Mouse (Mus musculus) thymus, postnatal 0 days (tissue): ENCODE results near the gene Lrrc75b. TPM values are rescaled to one million over a fixed set of nuclear protein-coding genes. Genes with fewer than 3 reads are reported as not detected.
"Not testable (repeated sequence)": the region's sequence is repeated elsewhere in the genome, so short reads cannot be mapped to it uniquely, and the experiment has no call there.

Experiments used
- DNase-seq: peaks from one replicate; pipeline ENCODE4 v3.0.0-alpha.2; 2015; ENCODE audit warnings: low spot score
- polyA plus RNA-seq: library from polyadenylated mRNA; unstranded; fragments of >200 nt; fragmentation: Nextera tagmentation; extraction: Ambion mirVana; gene quantifications from 2 replicates; pipeline ENCODE4 v1.2.1, GENCODE M21; 2015

Lrrc75b gene
- polyA plus RNA-seq, 1 experiment from 2014 or later: 0.86 TPM

DNA sequence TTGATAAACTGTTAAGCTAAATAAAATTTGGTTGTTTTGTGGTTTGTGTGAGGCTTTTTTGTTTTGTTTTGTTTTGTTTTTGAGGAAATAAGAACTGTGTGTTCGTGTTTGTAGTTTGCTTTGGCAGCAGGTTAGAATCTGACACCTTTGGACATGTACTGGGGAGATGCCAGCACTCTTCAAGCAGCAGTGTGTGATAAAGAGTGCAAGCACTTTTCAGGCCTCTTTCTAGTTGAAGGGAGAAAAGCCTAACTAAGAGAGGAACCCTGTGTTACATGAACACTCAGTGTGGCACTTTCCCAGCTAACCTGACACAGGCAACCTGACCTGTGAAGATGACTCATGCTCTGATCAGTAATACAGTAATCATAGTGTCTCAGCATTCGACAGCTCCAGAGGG, 24.7 kb downstream of the Lrrc75b start:
- no peak for DNase-seq

DNA sequence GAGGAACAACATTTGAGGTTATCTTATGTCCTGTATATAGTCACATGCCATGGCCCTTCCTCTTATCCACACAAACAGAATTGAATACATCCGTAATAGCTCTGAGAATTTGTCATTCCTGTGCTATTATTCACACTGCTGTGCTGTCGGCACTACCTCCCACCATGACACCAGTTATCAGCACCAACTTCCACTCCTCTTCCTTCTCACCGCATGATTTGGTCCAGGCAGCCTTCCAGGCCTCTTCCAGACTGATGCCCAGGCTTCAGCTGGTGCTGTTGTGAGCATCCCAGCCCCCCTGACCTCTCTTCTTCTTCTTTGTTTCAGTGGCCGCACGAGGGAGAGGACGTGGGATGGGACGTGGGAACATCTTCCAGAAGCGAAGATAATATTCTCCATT, 25.2 kb downstream of the Lrrc75b start:
- DNase-seq: no peak

DNA sequence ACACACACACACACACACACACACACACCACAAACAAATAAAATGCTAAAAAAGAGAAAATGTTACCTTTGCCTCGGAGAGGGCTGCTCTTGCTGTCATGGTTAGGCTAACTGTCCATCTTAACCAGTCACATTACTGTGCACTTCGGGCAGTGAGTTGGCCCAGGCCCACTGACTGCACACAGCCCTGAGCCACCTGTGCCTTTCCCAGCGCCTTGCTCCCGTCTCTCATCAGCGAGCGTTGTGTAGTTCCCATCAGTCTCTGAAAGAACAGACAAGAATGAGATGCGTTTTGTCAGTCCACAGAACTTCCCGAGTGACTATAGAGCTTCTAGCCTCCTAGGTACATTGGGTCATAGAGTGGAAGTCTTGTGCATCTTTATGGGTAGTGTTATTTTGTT, 25.9 kb downstream of the Lrrc75b start:
- DNase-seq: no peak

DNA sequence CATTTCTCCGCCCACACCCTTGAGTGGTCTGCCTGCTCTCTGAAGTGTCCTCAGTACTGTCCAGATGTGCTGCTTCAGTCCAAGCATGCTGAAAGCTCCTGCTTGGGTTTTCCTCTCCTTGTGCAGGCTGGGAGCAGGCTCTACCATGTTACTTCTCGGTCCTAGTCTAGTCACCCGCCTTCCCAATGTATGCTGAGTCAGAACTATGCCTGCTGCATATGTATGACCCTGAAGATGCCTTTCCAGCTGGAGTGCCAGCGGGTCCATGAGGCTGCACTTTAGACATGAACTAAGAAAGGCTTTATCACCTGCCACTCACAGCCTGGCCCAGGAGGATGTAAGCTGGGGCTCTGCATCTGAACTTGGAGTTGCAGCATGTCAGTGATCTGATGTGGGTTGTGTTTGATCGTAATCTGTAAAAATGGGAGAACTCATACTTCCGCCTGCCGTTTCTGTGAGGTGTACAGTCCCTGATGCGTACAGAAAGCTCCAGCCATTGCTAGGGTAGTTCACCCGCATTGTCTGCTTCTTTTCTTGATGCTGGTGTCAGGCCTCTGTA, 28.5 kb downstream of the Lrrc75b start:
- peak; percentile 84 for DNase-seq

DNA sequence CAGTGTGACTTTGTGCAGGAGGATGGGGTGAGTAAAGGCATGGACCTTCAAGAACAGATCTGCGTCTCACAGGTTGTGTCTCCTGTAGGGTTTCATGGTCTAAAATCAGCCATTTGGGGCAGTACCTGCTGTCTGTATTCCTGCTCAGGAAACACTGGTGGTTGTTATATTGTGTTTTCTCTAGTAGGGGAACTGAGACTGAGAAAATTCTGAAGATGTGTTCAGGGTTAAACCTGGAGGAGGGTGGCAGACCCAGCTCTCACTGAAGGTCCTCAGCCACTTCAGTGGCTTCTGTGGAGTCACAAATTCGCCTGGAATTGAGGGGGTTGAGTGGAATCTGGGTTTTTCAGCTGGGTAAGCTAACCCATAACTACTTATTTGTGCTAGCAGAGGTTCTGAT, 29.8 kb downstream of the Lrrc75b start:
- DNase-seq: no peak

DNA sequence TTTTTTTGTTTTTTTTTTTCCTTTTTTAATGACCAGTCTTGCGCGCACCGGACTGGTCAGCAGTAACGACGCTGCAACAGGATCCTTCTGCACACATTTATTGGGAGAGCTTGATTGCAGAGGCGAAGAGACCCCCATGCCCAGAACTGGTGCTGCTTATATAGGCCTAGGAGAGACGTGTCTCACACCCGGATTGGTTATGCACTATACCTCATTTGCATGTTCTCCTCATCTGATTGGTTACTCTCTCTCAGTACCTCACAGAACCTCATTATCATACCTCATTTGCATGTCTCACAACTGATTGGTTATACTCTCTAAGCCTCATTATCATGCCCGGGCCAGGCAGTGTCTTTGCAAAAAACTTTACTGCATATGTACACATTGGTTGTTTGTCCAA, 34.7 kb downstream of the Lrrc75b start:
- not testable (repeated sequence) for DNase-seq

DNA sequence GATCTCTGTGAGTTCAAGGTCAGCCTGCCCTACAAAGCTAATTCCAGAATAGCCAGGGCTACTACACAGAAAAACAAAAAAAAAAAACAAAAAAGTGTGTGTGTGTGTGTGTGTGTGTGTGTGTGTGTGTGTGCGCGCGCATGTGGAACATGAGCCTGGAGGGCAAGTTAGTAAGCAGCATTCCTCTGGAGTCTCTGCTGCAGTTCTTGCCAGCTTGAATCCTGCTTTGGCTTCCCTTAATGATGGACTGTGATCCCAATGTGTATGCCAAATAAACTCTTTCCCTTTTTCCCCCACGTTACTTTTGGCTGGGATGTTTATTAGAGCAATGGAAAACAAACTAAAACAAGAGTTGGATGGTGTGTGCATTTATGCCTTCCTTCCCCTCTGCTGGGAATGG, 38.5 kb downstream of the Lrrc75b start:
- no peak for DNase-seq

DNA sequence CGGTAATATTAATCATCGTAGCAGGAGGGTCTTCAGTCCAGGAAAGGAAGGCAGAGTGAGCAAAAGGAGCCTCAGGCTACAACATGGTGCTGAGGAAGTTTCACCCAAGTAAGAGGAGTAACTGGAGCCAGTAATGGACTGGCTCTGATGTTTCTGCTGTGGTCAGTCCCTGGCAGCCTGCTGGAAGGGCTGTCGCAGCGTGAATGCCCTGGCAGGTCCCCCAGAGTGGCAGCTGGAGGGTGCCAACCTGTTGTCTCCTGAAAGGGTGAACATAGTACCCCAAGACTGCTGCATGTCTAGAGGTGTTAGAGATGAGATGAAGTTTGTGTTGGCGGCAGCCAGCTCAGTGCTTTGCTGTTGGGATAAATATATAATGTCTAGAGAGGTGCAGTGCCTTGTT, 39.5 kb downstream of the Lrrc75b start:
- no peak for DNase-seq

DNA sequence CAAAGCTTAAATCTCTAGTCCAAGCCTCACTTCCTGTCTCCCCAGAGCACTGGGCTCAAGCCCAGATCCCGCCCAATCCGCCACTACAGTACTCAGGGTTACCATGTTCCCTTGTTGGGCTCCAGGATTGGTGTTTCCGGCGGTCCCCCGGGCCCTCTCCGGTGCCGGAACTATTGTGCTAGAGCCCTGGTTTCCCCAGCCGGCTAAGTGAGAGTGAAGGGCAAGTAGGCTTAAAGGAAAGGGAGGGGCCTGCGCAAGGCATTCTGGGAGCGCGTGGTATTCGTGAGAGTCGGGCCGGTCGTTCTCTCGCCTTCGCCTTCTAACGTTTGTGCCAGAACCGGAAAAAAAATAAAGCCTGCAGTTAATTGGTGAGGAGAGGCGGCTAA, 42.4 kb downstream of the Lrrc75b start, which contains the start of gene Gucd1:
Gene Gucd1 (minus strand): TSS at position 215 of the 386 bp plus-strand sequence.
- peak; percentile 96 for DNase-seq

DNA sequence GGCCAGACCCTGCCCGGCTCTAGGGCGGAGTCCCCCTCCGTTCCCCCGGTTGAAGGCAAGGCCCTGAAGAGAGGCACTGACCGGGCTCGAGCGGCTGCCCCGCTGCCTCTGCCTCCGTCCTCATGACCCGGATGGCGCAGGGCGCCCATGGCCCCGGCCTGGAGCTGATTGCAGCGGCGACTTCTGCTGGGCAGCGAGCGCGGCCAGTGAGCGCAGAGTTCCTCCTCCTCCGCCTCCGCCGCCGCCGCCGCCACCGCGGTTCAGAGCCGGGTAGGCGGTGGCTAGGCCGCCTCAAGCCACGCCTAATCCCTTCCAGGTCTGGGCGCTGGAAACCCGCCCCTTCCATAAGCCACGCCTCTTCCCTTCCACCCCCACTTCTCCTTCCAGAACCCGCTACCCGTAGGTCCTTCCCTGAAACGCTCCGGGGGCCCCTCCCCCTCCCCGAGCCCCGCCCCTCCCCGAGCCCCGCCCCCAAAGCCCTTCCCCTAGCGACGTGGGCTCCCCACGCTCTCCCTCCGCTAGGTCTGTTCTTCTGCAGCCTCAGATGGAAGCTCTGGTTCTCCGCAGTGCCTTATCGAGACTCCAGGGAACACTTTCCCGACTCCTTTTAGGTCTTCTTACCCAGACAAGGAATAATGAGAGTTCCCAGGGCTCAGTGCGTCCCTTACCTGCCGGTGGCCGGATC, 42.9 kb downstream of the Lrrc75b start, which contains the start of gene Snrpd3:
Gene Snrpd3 (plus strand): TSS at position 479 of the 685 bp plus-strand sequence.
- peak; percentile 97 for DNase-seq

DNA sequence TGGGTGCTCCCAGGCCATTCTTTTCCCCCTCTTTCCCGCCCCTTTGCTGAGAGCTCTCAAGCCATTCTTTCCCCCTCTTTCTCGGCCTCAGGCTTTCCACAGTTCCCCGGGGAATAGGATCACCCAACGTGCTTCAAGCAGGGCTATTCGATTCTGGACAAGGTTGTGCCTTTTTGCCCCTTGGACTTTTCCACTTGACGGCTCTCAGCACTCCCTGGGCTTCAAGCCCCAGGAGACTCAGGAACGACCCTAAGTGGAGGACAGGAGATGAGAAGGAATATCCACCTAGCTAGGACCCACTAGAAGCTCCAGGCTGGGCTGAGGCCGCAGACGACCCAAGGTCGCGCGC, 43.4 kb downstream of the Lrrc75b start:
- no peak for DNase-seq

DNA sequence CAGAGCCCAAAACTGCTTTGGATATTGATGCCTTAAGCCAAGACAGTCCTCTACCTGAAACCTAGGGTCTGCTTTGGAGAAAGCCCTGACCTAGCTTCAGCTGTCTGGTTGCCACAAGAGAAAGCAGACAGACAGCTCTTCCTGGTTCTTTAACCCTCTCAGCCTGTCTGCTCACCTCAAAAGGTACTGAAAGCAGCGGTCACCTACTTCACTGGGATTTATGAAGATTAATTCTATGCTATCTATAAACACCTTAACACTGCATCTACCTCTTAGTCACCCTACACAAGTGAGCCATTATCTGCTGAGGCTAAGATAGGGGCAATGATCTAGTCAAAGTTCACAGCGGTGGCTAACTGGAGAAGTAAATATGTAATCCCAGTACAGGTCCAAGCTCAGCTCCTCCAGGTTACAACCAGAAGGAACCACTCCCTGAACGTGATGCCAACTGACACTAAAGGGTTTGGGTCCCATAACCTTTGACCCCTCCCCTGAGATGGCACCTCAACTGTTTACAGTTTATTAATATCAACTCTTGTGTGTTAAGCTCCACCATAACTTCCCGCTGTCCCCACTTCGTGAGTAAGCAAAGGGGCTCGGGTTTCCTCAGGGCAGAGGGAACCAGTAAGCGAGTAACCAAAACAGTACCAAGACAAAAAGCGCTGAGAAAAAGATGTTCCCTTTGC, 43.9 kb downstream of the Lrrc75b start:
- no peak for DNase-seq

DNA sequence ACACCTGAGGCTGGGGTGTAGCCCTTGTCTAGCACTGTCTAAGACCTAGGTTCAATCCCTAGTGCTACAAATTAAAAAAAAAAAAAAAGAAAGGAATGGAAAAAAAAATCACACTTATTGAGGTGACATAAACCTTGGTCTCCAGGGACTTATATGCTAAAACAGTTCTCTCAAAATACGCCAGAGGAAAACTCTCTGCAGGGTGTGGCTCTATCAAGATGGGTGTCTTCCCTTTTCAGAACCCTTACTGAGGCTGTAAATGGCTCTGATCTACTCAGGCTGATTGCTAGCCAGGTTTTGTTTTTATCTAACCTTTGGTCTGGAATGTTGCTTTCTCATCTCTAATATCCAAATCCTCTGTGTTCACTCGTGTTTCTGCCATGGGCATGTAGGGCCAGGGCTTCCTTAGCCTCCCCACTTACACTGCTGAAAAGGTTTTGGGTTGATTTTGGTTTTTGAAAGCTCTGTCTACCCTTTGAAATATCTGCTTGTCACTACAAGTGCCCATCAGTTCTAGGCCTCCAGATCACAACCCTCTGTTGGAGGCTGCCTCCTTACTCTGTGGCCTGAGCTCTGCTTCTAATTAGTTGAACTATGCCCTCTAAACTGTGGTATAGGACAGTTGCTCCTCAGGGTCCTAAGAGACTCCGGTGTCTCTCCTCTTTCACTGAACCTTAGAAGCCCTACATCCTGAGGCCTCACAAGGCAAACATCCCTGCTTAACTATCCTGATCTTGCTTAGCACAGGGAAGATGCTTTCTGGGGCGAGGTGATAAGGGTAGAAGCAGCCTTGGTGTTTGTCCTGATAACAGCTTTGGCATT, 44.7 kb downstream of the Lrrc75b start:
- no peak for DNase-seq

DNA sequence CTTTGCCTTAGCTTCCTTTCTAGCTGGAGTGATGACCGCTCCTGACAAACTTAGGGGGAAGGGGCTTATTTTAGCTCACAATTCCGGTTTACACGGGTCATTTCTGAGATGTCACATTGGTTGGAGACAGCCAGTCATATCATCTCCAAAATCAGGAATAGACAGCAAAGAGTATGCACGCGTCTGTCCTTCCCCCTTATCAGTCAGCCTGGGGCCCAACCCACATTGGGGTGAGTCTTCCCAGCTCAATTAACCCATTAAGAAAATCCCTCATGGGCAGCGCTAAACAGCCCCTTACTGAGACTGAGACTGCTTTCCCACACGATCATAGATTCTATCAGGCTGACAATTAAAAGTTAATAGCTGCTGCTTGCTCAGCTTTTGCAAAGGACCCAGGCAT, 45.8 kb downstream of the Lrrc75b start:
- no peak for DNase-seq

DNA sequence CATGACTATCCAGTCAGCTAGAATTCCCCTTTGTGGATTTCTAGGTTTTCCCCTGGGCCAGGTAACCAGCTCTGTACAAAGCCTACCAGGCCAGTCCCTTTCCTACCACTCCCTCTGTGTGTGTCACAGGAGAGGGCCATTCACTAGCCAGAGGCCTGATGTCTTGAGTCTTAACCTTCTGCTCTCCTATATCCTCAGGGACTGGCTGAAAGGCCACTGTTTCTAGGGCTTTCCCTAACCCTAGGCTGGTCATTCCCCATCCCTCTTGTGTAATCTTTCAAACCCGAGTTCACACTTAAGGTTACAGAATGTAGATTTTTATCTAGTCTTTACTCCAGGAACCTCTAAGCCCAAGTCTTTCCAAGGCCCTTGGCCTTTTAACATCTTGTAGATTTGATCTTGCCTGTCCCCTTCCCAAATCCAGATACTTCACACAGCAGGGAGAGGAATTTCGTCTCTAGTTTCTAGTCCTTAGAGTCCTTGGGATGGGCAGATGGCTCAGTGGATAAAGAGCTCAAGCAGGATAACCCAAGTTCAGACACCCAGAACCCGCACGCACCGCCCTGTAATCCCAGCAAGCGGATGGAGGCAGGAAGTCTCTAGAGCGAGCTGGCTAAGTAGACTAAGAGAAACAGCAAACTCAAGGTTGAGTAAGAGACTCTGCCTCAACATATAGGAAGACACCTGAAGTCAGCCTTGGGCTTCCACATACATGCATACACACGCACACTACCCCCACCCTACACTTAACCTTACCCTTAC, 46.6 kb downstream of the Lrrc75b start:
- DNase-seq: no peak

DNA sequence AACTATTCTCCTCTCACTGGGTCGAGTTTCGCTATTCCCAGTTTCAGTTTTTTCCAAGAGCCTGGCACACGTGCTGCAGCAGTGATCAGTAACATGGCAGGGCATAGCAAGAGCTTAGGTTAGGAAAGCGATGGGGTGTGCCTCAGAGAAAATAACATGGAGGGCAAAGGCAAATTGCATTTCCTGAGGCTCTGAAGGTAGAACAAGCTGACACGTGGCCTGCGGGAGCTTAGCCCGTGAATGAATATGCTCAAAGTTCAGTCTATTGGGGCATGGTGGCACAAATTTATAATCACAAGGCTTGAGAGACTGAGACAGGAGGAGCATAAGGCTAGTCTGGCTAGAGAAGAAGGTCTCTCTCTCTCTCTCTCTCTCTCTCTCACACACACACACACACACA, 47.3 kb downstream of the Lrrc75b start:
- DNase-seq: no peak

DNA sequence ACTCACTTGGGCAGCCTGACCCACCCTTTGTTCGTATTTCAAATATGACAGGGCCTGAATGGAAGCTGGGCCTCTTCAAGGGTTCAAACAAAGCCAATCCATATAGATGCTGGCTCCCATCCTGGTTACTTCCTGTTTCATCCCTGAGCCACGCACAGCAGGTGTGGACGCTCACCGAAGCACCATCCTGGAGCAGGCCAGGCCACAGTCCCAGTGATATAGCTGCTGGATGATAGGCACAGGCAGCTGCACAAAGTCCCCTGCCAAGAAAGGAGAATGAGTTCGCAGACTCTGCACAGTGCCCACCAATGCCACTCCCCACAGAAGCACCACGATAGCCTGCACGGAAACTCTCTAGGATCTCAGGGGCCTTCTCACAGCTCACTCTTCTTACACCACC, 48.2 kb downstream of the Lrrc75b start:
- DNase-seq: no peak

DNA sequence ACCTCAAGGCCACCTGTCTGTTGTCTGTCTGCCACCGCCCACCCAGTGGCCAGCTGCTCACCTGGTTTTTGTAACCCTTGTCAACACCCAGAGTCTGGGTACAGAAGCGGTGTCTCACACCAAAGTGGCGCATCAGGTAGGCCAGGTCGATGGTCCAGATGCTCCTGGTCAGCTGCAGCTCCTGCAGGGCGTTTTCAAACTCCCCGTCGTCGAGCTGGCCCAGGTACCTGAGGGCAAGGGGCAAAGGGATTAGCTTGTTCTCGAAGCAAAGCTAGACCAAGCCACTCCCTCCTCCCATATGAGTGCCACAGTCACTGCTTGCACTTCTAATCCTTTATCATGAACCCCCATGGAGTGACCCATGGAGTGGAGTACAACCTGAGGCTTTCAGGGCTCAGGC, 49.1 kb downstream of the Lrrc75b start:
- no peak for DNase-seq

DNA sequence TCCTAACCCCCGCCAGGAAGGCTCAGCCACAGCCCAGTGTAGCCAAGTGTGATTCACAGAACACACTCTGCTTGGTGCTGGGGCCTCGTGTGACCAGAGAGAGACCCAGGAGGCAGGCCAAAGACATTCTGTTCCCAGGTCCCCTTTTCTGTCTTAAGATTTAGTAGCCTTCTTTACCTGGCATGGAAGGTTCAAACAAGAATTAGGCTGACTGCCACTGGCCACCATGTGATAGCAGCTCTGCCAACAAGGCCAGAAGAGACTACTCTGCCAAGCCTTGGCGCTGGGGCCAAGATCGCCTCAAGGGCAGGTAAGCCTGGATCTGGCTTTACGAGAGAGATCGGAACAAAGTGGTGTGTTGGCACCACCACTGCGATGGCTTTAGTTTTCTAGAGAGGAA, 49.7 kb downstream of the Lrrc75b start:
- no peak for DNase-seq

DNA sequence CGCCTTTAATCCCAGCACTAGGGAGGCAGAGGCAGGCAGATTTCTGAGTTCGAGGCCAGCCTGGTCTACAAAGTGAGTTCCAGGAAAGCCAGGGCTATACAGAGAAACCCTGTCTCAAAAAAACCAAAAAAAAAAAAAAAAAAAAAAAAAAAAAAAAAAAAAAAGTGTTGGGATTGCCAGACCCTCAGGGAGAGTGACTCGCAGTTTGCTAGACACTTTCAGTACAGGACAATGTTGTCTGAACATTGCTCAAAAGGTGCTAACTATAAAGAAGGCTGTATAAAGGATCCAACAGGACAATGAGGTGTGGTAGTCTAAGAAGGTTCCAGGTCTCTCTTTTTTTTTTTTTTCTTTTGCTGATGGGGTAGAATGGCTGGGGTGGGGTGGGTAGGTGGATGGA, 54.2 kb downstream of the Lrrc75b start:
- not testable (repeated sequence) for DNase-seq

DNA sequence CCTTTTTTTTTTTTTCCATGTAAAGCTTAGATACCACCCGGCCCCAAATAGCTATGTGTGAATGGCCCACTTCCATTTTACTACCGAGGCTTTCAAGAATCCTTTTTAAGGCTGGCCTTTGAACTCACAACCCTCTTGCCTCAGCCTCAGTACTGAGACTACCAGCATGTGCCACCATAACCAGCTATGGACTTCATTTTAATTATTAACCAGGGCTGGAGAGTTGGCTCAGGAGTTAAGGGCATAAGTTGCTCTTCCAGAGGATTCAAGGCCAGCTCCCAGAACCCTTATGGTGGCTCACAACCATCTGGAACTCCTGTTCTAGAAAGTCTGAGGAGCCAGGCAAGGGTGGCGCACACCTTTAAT, 55.0 kb downstream of the Lrrc75b start:
- DNase-seq: no peak
